ENCODE assay signal across 10 mouse cellular contexts in the genomic region with DNA sequence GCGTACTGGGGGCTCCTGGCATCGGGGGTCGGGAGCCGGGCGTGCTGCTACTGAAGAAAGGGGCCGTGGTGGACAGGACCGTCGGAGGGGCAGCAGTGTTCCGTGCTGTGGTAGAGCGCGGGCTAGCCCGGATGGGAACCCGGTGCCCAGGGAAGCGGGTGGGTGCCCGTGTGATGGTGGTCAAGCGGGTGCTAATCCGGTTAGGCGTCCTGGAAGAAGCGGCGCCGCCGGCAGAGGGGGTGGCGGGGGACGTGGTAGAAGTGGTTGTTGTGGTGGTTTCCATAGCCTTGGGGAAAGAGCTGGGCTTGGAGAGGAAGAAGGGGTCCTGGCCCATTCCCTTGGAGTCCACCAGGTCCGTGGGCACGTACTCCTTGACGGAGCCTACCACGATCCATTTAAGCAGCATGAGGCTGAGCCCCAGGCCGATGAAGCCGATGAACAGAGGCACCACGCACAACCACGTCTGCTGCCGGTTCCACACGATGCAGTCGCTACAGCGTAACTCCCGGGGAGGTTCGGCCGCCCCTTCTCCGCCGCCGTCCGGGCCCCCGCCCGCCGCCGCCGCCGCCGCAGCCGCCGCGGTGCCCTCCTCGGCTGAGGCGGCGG. TPM values are rescaled to one million over a fixed set of nuclear protein-coding genes. Genes with fewer than 3 reads are reported as not detected.
DNase-seq lines count a peak whose midpoint lies in the region; ATAC-seq and TF ChIP-seq lines count a peak whose summit lies in the region.
"Had no signal": no experiment of that assay in that cellular context is flagged by ENCODE, and none has a peak within 500 bp of the region (broad histone marks: within the 10 kb centered on the region; RNA-seq: fewer than 3 reads in every experiment).

No protein-coding gene starts in this region.

- in situ Hi-C loops in ES-E14 (cut with MboI; ENCODE audit: low sequenced_read_pairs in 2 of 2, unreplicated experiment in 2 of 2), result no loop called here

- H3K9ac ChIP-seq in ES-E14 (ENCODE audit: insufficient read depth, low read depth, low read length, poor library complexity, severe bottlenecking), result peak overlapping the region; percentile 24; the same call in 1 of the 2 replicates
- peak overlapping the region; percentile 27; the same call in 1 of the 2 replicates for H3K9ac ChIP-seq in embryonic facial prominence, embryonic 12.5 days
- no peak overlapping the region for H3K9ac ChIP-seq in intestine, postnatal 0 days (ENCODE audit: low read depth, low read length)

- peak overlapping the region in 1 of 2 experiments; percentile 62; a peak in 3 of 4 replicates for H3K4me3 ChIP-seq in ES-E14 (ENCODE audit: insufficient read depth in 1 of 2, low read depth in 1 of 2, low read length in 2 of 2, poor library complexity in 1 of 2, severe bottlenecking in 1 of 2)
- peak overlapping the region; percentile 50 for H3K4me3 ChIP-seq in embryonic facial prominence, embryonic 12.5 days
- peak overlapping the region; percentile 32 for H3K4me3 ChIP-seq in intestine, postnatal 0 days (ENCODE audit: low read depth, low read length)

- H3K4me1 ChIP-seq in ES-E14 (ENCODE audit: control insufficient read depth in 2 of 2, insufficient read depth in 2 of 2, low read length in 2 of 2, poor library complexity in 1 of 2), result peaks cover 0 to 3% of the 10 kb centered on the region in 2 experiments; a peak in 1 of 4 replicates
- 0 out of 2 replicates have a peak, but pooled peaks cover 4% of the 10 kb centered on the region for H3K4me1 ChIP-seq in embryonic facial prominence, embryonic 12.5 days
- no peaks in the 10 kb centered on the region for H3K4me1 ChIP-seq in intestine, postnatal 0 days (replicated peaks; ENCODE audit: control insufficient read depth, insufficient read depth, low read length)

- H3K27ac ChIP-seq in ES-E14 (ENCODE audit: insufficient read depth, low read depth, low read length, poor library complexity, severe bottlenecking), result no peak overlapping the region
- H3K27ac ChIP-seq in embryonic facial prominence, embryonic 12.5 days, result no peak overlapping the region
- no peak overlapping the region for H3K27ac ChIP-seq in intestine, postnatal 0 days (ENCODE audit: low read depth, low read length)

- TF ChIP-seq CTCF in intestine, postnatal 0 days (IDR thresholded peaks at IDR 0.05; ENCODE audit: low read depth), result no peak

- no peak for ATAC-seq in embryonic facial prominence, embryonic 12.5 days (ENCODE audit: insufficient number of reproducible peaks, insufficient read depth, low FRiP score, low TSS enrichment)
- ATAC-seq in intestine, postnatal 0 days, result no peak
- 0 out of 2 replicates have a peak, but pooled peaks have one; percentile 13 for ATAC-seq in megakaryocyte progenitor cell, adult 5-6 weeks (replicated peaks; ENCODE audit: poor library complexity)

- peak overlapping the region; percentile 77 for H3K4me2 ChIP-seq in embryonic facial prominence, embryonic 12.5 days (replicated peaks)
- H3K4me2 ChIP-seq in intestine, postnatal 0 days (replicated peaks; ENCODE audit: low read depth), result peak overlapping the region; percentile 67

- no peaks in the 10 kb centered on the region for H3K36me3 ChIP-seq in ES-E14 (ENCODE audit: control insufficient read depth, insufficient read depth, low read length, poor library complexity, severe bottlenecking)
- no peaks in the 10 kb centered on the region for H3K36me3 ChIP-seq in embryonic facial prominence, embryonic 12.5 days
- H3K36me3 ChIP-seq in intestine, postnatal 0 days (ENCODE audit: control insufficient read depth, insufficient read depth), result no peaks in the 10 kb centered on the region

- H3K9me3 ChIP-seq in ES-E14 (ENCODE audit: control insufficient read depth, insufficient read depth, low read depth, low read length), result no peaks in the 10 kb centered on the region
- no peaks in the 10 kb centered on the region for H3K9me3 ChIP-seq in embryonic facial prominence, embryonic 12.5 days
- no peaks in the 10 kb centered on the region for H3K9me3 ChIP-seq in intestine, postnatal 0 days (ENCODE audit: control insufficient read depth)

- peaks cover 65% of the 10 kb centered on the region for H3K27me3 ChIP-seq in embryonic facial prominence, embryonic 12.5 days
- H3K27me3 ChIP-seq in intestine, postnatal 0 days (replicated peaks; ENCODE audit: control insufficient read depth, insufficient read depth, low read length), result peaks cover 57% of the 10 kb centered on the region

- 3% methylated on average over 45 of the region's 56 CpGs for WGBS in embryonic facial prominence, embryonic 12.5 days
- WGBS in intestine, postnatal 0 days, result 5% methylated on average over 50 of the region's 56 CpGs

- peak; percentile 9 to 17 for DNase-seq in gastrocnemius, postnatal 4 days (ENCODE audit: low spot score in 2 of 2)
- DNase-seq in gastrocnemius, postnatal 10 days, result no peak
- DNase-seq in ES-E14 (ENCODE audit: low read depth, low spot score), result no peak
- no peak for DNase-seq in urinary bladder, adult 18-20 months (ENCODE audit: low spot score in 2 of 2)
- no peak for DNase-seq in urinary bladder, adult 2 months (ENCODE audit: low spot score)

TF ChIP-seq in ES-E14, 5 proteins besides CTCF, POLR2A, EP300 and RAD21:
- TF ChIP-seq MAFK (IDR thresholded peaks at IDR 0.05; ENCODE audit: insufficient read depth, low read depth, low read length) (no peak), HCFC1 (IDR thresholded peaks at IDR 0.05; ENCODE audit: borderline replicate concordance, insufficient read depth, low read length) (no peak), ZC3H11A (IDR thresholded peaks at IDR 0.05; ENCODE audit: borderline replicate concordance, low read depth, low read length) (no peak), CHD2 (IDR thresholded peaks at IDR 0.05; ENCODE audit: low read depth, low read length) (no peak), ZNF384 (IDR thresholded peaks at IDR 0.05; ENCODE audit: low read depth, low read length) (no peak)

RNA-seq across cellular contexts. Expression of a gene that starts 0.6 kb away (rescaled TPM):
- under 1 TPM; 0.08 to 0.10 TPM for total RNA-seq in gastrocnemius, postnatal 4 days (2021)
- total RNA-seq in gastrocnemius, postnatal 10 days (2021), result under 1 TPM; 0.14 to 0.20 TPM
- total RNA-seq in ES-E14 (2012; rRNA removed), result not detected in 2 replicates
- polyA plus RNA-seq in embryonic facial prominence, embryonic 12.5 days (2016; fragmentation: Nextera tagmentation; extraction: Ambion mirVana), result 0.83 and 1.7 TPM in 2 replicates
- 0.09 TPM in 2 replicates for polyA plus RNA-seq in intestine, postnatal 0 days (2015; fragmentation: Nextera tagmentation; extraction: Ambion mirVana)
- total RNA-seq in megakaryocyte progenitor cell, adult 5-6 weeks (2015), result not detected in 2 replicates
- total RNA-seq in megakaryocyte progenitor cell, adult 5-6 weeks (2017), result not detected in 2 replicates
- 0.01 TPM in 1 of 2 replicates, not detected in the other for polyA plus RNA-seq in urinary bladder, adult 2 months (2012; rRNA removed)
- total RNA-seq: neutrophil, adult 5-6 weeks had no signal
- polyA plus RNA-seq: C2C12 had no signal

Comparison
In these comparisons a context has a peak if more than half of its experiments do, and no peak if none do; other contexts are left out.
1. DNase-seq: peak in gastrocnemius, postnatal 4 days (2 of 2); none in gastrocnemius, postnatal 10 days (single experiment), ES-E14 (single experiment), urinary bladder, adult 18-20 months (0 of 2) and urinary bladder, adult 2 months (single experiment).